Mouse (Mus musculus) CD8-positive naive resting alpha-beta T cell, adult 57 days (primary cell): ENCODE data around the gene Ubtfl1. TPM values are rescaled to one million over a fixed set of nuclear protein-coding genes. Genes with fewer than 3 reads are reported as not detected.

ENCODE experiments used
- total RNA-seq: library from RNA; stranded (reverse); gene quantifications from one replicate; pipeline ENCODE4 v1.2.4, GENCODE M21; 2023

Gene Ubtfl1
- total RNA-seq = not detected

DNA sequence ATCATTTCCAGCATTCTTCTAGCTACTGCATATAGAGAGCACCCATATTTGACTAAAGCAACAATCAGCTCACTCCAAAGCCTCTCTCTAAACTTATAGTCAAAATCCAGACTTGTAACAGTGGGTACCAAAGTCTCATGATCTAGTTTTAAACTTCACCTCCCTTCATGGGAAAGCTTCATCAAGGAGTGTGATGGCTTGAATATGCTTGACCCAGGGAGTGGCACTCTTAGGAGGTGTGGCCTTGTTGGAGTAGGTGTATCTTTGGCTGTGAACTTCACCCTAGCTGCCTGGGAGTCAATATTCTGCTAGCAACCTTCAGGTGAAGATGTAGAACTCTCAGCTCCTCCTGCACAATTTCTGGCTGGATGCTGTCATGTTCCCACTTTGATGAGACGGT is at the start of gene Ubtfl1:
TSS of gene Ubtfl1 (plus strand) at position 301 of the 400 bp plus-strand sequence.

DNA sequence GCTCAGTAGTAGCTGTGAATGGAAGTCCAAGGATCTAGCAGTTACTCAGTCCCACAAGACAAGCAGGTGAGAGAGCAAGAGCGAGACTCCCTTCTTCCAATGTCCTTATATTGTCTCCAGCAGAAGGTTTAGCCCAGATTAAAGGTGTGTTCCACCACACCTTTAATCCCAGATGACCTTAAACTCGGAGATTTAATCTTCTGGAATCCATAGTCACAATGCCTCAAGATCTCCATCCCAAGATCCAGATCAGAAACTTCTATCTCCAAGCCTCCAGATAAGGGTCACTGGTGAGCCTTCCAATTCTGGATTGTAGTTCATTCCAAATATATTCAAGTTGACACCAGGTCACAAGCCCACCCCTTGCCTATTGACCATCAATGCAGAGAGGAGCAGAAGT is 1.3 kb upstream of the Ubtfl1 start, which contains the start of gene Naalad2:
TSS of gene Naalad2 (minus strand) at position 101 of the 400 bp plus-strand sequence.

DNA sequence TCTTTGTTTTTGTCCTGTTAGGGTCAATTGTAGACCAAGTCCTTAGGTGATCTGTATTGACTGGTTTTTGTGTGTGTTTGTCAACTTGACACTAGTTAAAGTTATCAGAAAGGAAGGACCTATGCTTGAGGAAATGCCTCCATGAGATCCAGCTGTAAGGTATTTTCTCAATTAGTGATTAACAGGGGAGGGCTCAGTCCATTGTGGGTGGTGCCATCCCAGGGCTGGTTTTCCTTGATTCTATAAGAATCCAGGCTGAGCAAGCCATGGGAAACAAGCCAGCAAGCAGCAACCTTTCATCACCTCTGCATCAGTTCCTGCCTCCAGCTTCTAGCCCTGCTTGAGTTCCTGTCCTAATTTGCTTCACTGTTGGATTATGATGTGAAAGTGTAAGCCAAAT is 26.1 kb downstream of the Ubtfl1 start, which contains the start of gene Mbd3l2:
TSS of gene Mbd3l2 (plus strand) at position 301 of the 400 bp plus-strand sequence.

Other genes with a start within 250 kb of the Ubtfl1 start
- gene Chordc1, start 112.3 kb upstream of the Ubtfl1 start, total RNA-seq = 98.7 TPM
- gene Naalad2, start 1.4 kb upstream of the Ubtfl1 start, total RNA-seq = not detected
- not detected for gene Mbd3l2, start 26.2 kb downstream of the Ubtfl1 start, total RNA-seq
- gene Zfp558, start 73.8 kb downstream of the Ubtfl1 start, total RNA-seq = 0.89 TPM
- gene Mbd3l1, start 73.9 kb downstream of the Ubtfl1 start, total RNA-seq = not detected